Mouse (Mus musculus) MEL (cell line): ENCODE data around the gene Slc5a10. TPM values are rescaled to one million over a fixed set of nuclear protein-coding genes. Genes with fewer than 3 reads are reported as not detected.
"Not testable (repeated sequence)": the region's sequence is repeated elsewhere in the genome, so short reads cannot be mapped to it uniquely, and the experiment has no call there.

Experiments used
- DNase-seq: peaks from one replicate; pipeline ENCODE4 v3.0.0; 2011; ENCODE audit warnings: low read depth, low spot score
- H3K27ac ChIP-seq: 2 replicates; pipeline ENCODE4 v1.5.1; 2012; ENCODE audit warnings: low read depth, mild to moderate bottlenecking, control low read depth, low read length, moderate library complexity; ENCODE audit not compliant: control insufficient read depth
- H3K27me3 ChIP-seq, 2 experiments: fragments of 150-350 bp in 1 of 2; sonication (generic) in 1 of 2; 2 replicates each; pipeline ENCODE4 v1.6.1; 2012; ENCODE audit warnings: low read length in 2 of 2, mild to moderate bottlenecking in 2 of 2, improper control_type of control experiment in 1 of 2, moderate library complexity in 1 of 2; ENCODE audit not compliant: insufficient read depth in 2 of 2, control insufficient read depth in 1 of 2
- H3K36me3 ChIP-seq, 2 experiments: 2 replicates each; pipeline ENCODE4 v1.6.1; 2012 to 2014; ENCODE audit warnings: low read length in 2 of 2, improper control_type of control experiment in 1 of 2, inconsistent platforms in 1 of 2, mild to moderate bottlenecking in 1 of 2; ENCODE audit not compliant: insufficient read depth in 2 of 2, control insufficient read depth in 1 of 2
- H3K4me1 ChIP-seq, 2 experiments: fragments of 150-350 bp in 1 of 2; sonication (generic) in 1 of 2; 2 replicates each; pipeline ENCODE4 v1.6.1; 2012; ENCODE audit warnings: low read length in 2 of 2, improper control_type of control experiment in 1 of 2, mild to moderate bottlenecking in 1 of 2; ENCODE audit not compliant: insufficient read depth in 2 of 2, control insufficient read depth in 1 of 2
- H3K4me3 ChIP-seq, 2 experiments: fragments of 150-350 bp in 1 of 2; sonication (generic) in 1 of 2; 2 replicates each; pipeline ENCODE4 v1.5.1; 2012; ENCODE audit warnings: low read depth in 2 of 2, low read length in 2 of 2, mild to moderate bottlenecking in 2 of 2, moderate library complexity in 2 of 2, control low read depth in 1 of 2, improper control_type of control experiment in 1 of 2; ENCODE audit not compliant: control insufficient read depth in 1 of 2, insufficient read depth in 1 of 2
- H3K79me2 ChIP-seq: 2 replicates; pipeline ENCODE4 v1.6.1; 2012; ENCODE audit warnings: mild to moderate bottlenecking, low read length, moderate library complexity; ENCODE audit not compliant: control insufficient read depth, poor library complexity, insufficient read depth
- H3K9ac ChIP-seq: 2 replicates; pipeline ENCODE4 v1.6.1; 2012; ENCODE audit warnings: low read depth, mild to moderate bottlenecking, control low read depth, low read length, moderate library complexity; ENCODE audit not compliant: control insufficient read depth, poor library complexity, severe bottlenecking
- H3K9me3 ChIP-seq: fragments of 150-350 bp; sonication (generic); replicated peaks from 2 replicates; pipeline ENCODE4 v1.6.1; 2012; ENCODE audit warnings: mild to moderate bottlenecking, low read length, improper control_type of control experiment, moderate library complexity; ENCODE audit not compliant: insufficient read depth
- BHLHE40 ChIP-seq: IDR thresholded peaks from 2 replicates; pipeline ENCODE4 v1.6.1; 2012; ENCODE audit warnings: low read depth, mild to moderate bottlenecking, inconsistent platforms, low read length, improper control_type of control experiment, borderline replicate concordance
- CHD1 ChIP-seq: IDR thresholded peaks from 2 replicates; pipeline ENCODE4 v1.6.1; 2012; ENCODE audit warnings: low read depth, mild to moderate bottlenecking, inconsistent platforms, low read length, improper control_type of control experiment
- ELF1 ChIP-seq: IDR thresholded peaks from 2 replicates; pipeline ENCODE4 v1.6.1; 2014; ENCODE audit warnings: low read depth, mild to moderate bottlenecking, inconsistent platforms, low read length, improper control_type of control experiment, moderate library complexity
- EP300 ChIP-seq, 2 experiments: IDR thresholded peaks; 2 replicates each; pipeline ENCODE4 v1.6.1; 2011; ENCODE audit warnings: improper control_type of control experiment in 2 of 2, low read length in 2 of 2, low read depth in 1 of 2, mild to moderate bottlenecking in 1 of 2
- GABPA ChIP-seq: IDR thresholded peaks from 2 replicates; pipeline ENCODE4 v1.6.1; 2012; ENCODE audit warnings: low read depth, mild to moderate bottlenecking, inconsistent platforms, low read length, improper control_type of control experiment, moderate library complexity
- GATA1 ChIP-seq: IDR thresholded peaks from 2 replicates; pipeline ENCODE4 v1.6.1; 2011; ENCODE audit warnings: low read depth, low read length, improper control_type of control experiment
- JUND ChIP-seq: IDR thresholded peaks from 2 replicates; pipeline ENCODE4 v1.6.1; 2011; ENCODE audit warnings: low read depth, mild to moderate bottlenecking, improper control_type of control experiment, low read length
- MAFK ChIP-seq: IDR thresholded peaks from 2 replicates; pipeline ENCODE4 v1.6.1; 2011; ENCODE audit warnings: low read depth, mild to moderate bottlenecking, low read length, improper control_type of control experiment, borderline replicate concordance
- MAX ChIP-seq: IDR thresholded peaks from 2 replicates; pipeline ENCODE4 v1.6.1; 2011; ENCODE audit warnings: low read length, improper control_type of control experiment
- MXI1 ChIP-seq: IDR thresholded peaks from 2 replicates; pipeline ENCODE4 v1.6.1; 2011; ENCODE audit warnings: mild to moderate bottlenecking, low read depth, low read length, improper control_type of control experiment
- NELFE ChIP-seq: IDR thresholded peaks from 2 replicates; pipeline ENCODE4 v1.6.1; 2011; ENCODE audit warnings: low read depth, low read length, improper control_type of control experiment
- RCOR1 ChIP-seq: IDR thresholded peaks from 2 replicates; pipeline ENCODE4 v1.6.1; 2012; ENCODE audit warnings: low read depth, mild to moderate bottlenecking, inconsistent platforms, low read length, improper control_type of control experiment
- SIN3A ChIP-seq: IDR thresholded peaks from 2 replicates; pipeline ENCODE4 v1.6.1; 2012; ENCODE audit warnings: low read length, improper control_type of control experiment, inconsistent platforms
- SMC3 ChIP-seq: IDR thresholded peaks from 2 replicates; pipeline ENCODE4 v1.6.1; 2011; ENCODE audit warnings: low read depth, low read length, improper control_type of control experiment
- TBP ChIP-seq: IDR thresholded peaks from 2 replicates; pipeline ENCODE4 v1.8.0; 2011; ENCODE audit warnings: low read depth, low read length, improper control_type of control experiment
- TCF12 ChIP-seq: IDR thresholded peaks from 2 replicates; pipeline ENCODE4 v1.6.1; 2014; ENCODE audit warnings: low read depth, mild to moderate bottlenecking, inconsistent platforms, low read length, improper control_type of control experiment, moderate library complexity
- ZC3H11A ChIP-seq: IDR thresholded peaks from 2 replicates; pipeline ENCODE4 v1.6.1; 2012; ENCODE audit warnings: low read depth, mild to moderate bottlenecking, inconsistent platforms, low read length, improper control_type of control experiment
- ZNF384 ChIP-seq: IDR thresholded peaks from 2 replicates; pipeline ENCODE4 v1.6.1; 2012; ENCODE audit warnings: low read depth, mild to moderate bottlenecking, inconsistent platforms, low read length, improper control_type of control experiment
- polyA plus RNA-seq, 2 experiments: library from polyadenylated mRNA; stranded (reverse) in 1 of 2; unstranded in 1 of 2; fragments of >175 nt in 1 of 2; fragments of >200 nt in 1 of 2; gene quantifications; 2 replicates each; pipeline versions ENCODE4 v1.2.1 to v1.2.4; 2012; ENCODE audit warnings: low replicate concordance in 2 of 2, low read depth in 1 of 2; ENCODE audit not compliant: insufficient read length in 2 of 2, insufficient read depth in 1 of 2, missing spikeins in 1 of 2
- total RNA-seq: library from RNA; depleted of rRNA; stranded (reverse); fragments of 300-350 nt; gene quantifications from 2 replicates; pipeline ENCODE4 v1.2.3, GENCODE M21; 2012

Gene Slc5a10
- total and polyA plus RNA-seq, 3 experiments = 0.08 TPM; not detected in 2

DNA sequence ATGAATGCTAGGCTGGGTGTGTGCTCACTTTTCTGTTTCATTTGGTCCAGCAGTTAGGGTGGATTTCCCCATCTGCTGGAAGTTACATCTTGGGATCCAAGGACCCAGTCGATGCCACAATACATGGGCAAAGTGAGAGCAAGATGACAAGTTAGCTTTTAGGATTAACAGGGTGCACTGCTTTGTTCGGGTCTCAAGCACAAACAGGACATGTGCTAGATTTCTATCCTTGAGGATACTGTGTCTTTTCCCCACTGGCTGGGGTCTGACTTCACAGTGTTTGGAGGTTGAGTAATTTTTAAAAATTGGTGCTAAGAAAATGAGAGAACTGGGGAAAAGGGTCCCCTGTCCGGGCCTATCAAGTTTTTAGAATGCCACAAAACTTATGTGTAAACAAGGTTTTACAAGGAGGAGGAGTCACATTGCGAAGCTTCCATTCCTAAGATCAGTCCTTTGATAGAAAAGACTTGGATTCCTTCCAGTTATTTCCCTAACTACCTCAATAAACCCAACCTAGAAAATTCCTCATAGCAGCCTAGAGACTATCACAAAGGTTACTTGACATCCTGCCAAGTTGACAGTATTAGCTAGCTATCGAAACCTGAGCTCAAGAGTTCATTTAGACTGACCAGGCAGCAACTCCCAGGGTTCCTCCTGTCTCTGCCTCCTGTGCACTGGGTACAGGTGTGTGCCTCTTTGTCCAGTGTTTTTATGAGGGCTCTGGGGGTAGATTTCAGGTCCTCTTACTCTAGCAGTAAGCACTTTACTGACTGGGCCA is 77.3 kb downstream of the Slc5a10 start (continued):
- TF ChIP-seq SMC3 (no peak), GABPA (no peak)

DNA sequence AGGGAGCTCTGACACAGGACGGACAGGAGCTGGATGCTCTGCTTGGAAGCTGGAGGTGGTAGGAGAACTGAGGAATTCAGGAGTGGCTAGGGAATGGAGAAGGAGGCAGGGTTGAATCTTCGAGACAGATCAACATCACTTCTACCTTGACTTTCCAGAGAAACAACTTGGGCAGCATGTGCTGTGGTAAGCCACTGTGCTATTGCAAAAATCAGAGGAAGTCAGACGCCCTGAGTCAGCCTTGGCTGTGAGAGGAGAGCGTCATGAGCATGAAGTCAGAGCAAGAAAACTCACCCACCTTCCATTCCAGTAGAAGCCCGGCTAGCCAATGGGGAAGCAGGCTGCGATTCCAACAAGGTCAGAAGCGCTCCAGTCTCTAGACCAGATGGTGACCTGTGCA is 78.5 kb downstream of the Slc5a10 start:
- peaks cover 9 to 19% of the 10 kb centered on the region in 2 experiments for H3K4me1 ChIP-seq
- no peaks in the 10 kb centered on the region; a peak in 1 of 4 replicates for H3K27me3 ChIP-seq
- H3K9ac ChIP-seq = no peak overlapping the region
- no peak for DNase-seq
- TF ChIP-seq TCF12 (no peak), CHD1 (no peak), JUND (no peak), SIN3A (no peak), TBP (no peak), NELFE (no peak), GATA1 (no peak), ELF1 (no peak), BHLHE40 (no peak), ZC3H11A (no peak), MAX (no peak), GABPA (no peak), EP300 (IDR thresholded peaks at IDR 0.05; ENCODE audit: low read depth in 1 of 2, low read length in 2 of 2) (no peak), MAFK (no peak), MXI1 (no peak), ZNF384 (no peak), RCOR1 (no peak)
- H3K36me3 ChIP-seq = peaks cover 0 to 13% of the 10 kb centered on the region in 2 experiments; a peak in 2 of 4 replicates
- H3K79me2 ChIP-seq = no peaks in the 10 kb centered on the region
- no peak overlapping the region for H3K4me3 ChIP-seq
- H3K27ac ChIP-seq = no peak overlapping the region
- no peaks in the 10 kb centered on the region for H3K9me3 ChIP-seq

DNA sequence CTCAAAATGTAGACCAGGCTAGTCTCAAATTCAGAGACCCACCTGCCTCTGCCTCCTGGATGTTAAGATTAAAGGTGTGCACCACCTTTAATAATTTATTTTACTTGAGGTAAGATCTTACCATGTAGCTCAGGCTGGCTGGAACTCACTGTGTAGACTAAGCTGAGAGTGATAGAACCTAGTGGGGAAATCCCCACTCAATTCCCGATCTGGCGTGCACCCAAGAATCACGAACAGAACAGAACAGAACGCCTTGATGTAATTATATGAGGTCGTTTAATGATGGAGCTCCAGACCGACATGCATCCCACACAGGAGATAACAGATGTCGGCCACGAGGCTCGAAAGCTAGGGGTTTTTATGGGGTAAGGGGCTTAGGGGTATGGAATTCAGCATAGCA is 80.0 kb downstream of the Slc5a10 start:
- H3K79me2 ChIP-seq, H3K4me3 ChIP-seq, H3K27me3 ChIP-seq, H3K27ac ChIP-seq, H3K9ac ChIP-seq, H3K9me3 ChIP-seq, DNase-seq: not testable (repeated sequence)
- H3K36me3 ChIP-seq = peaks cover 0 to 13% of the 10 kb centered on the region in 2 experiments; a peak in 2 of 4 replicates
- H3K4me1 ChIP-seq = peaks cover 9 to 18% of the 10 kb centered on the region in 2 experiments
